Mouse (Mus musculus): ENCODE measurements around the gene Ttc39b.

GRCm38 (mm10) chr4:83318758-83319157 is 5.3 kb downstream of the Ttc39b start:
- TF ChIP-seq CTCF (IDR thresholded peaks at IDR 0.05; ENCODE audit: extremely low read depth, insufficient read length, insufficient replicate concordance, low read depth, low read length), result no peak
- TF ChIP-seq POLR2A (IDR thresholded peaks at IDR 0.05; ENCODE audit: low read depth, low read length), result no peak

All from small intestine, adult 2 months (tissue).